In genomic region chr17:24950671-24951070, GRCm38 (mm10) we compare ENCODE assay signal across 20 mouse cellular contexts. TPM values are rescaled to one million over a fixed set of nuclear protein-coding genes. Genes with fewer than 3 reads are reported as not detected.
DNase-seq lines count a peak whose midpoint lies in the region; ATAC-seq lines count a peak whose summit lies in the region.
"Had no signal": no experiment of that assay in that cellular context is flagged by ENCODE, and none has a peak within 500 bp of the region (broad histone marks: within the 10 kb centered on the region; RNA-seq: fewer than 3 reads in every experiment).

No protein-coding gene starts in this region.

- DNase-seq in embryonic facial prominence, embryonic 10.5 days (ENCODE audit: low spot score), result no peak
- DNase-seq in c-Kit-positive CD71-positive TER-119-positive erythroid progenitor cells, embryonic 14.5 days (ENCODE audit: low spot score), result peak; percentile 60
- peak; percentile 33 for DNase-seq in liver, embryonic 13.5 days
- no peak for DNase-seq in hindbrain, embryonic 14.5 days (ENCODE audit: low spot score)
- DNase-seq in gastrocnemius, postnatal 36 days, result no peak
- no peak for DNase-seq in left cerebral cortex, postnatal 4 days
- DNase-seq: adrenal gland, adult 8-10 months; cerebellum, adult 9-10 months; kidney, adult 18-20 months; kidney, postnatal 10 days; lung, embryonic 14.5 days; midbrain, embryonic 14.5 days; spleen, adult 18-20 months; thymus, postnatal 14 days had no signal

- no peak overlapping the region for H3K4me3 ChIP-seq in embryonic facial prominence, embryonic 13.5 days
- no peak overlapping the region for H3K4me3 ChIP-seq in embryonic facial prominence, embryonic 10.5 days
- no peak overlapping the region for H3K4me3 ChIP-seq in liver, embryonic 13.5 days (replicated peaks)
- H3K4me3 ChIP-seq in stomach, embryonic 16.5 days (replicated peaks; ENCODE audit: low read length), result no peak overlapping the region
- H3K4me3 ChIP-seq in hindbrain, embryonic 14.5 days (replicated peaks; ENCODE audit: low read length), result no peak overlapping the region
- H3K4me3 ChIP-seq: hindbrain, embryonic 10.5 days; limb, embryonic 12.5 days had no signal

- no peak overlapping the region for H3K9ac ChIP-seq in embryonic facial prominence, embryonic 13.5 days
- no peak overlapping the region for H3K9ac ChIP-seq in liver, embryonic 13.5 days
- H3K9ac ChIP-seq in stomach, embryonic 16.5 days (ENCODE audit: low read length), result no peak overlapping the region
- H3K9ac ChIP-seq in hindbrain, embryonic 14.5 days, result no peak overlapping the region
- H3K9ac ChIP-seq: limb, embryonic 12.5 days; lung, embryonic 14.5 days had no signal

- no peak overlapping the region for H3K4me2 ChIP-seq in embryonic facial prominence, embryonic 13.5 days
- H3K4me2 ChIP-seq in liver, embryonic 13.5 days, result no peak overlapping the region
- no peak overlapping the region for H3K4me2 ChIP-seq in stomach, embryonic 16.5 days (ENCODE audit: low read depth, low read length)
- no peak overlapping the region for H3K4me2 ChIP-seq in hindbrain, embryonic 14.5 days (replicated peaks)
- H3K4me2 ChIP-seq: heart, embryonic 11.5 days; limb, embryonic 12.5 days; lung, embryonic 14.5 days had no signal

- ATAC-seq in embryonic facial prominence, embryonic 13.5 days (ENCODE audit: insufficient number of reproducible peaks, insufficient read depth, low FRiP score, low TSS enrichment, low read depth), result no peak
- peak; percentile 68 for ATAC-seq in liver, embryonic 13.5 days (ENCODE audit: low read depth)
- no peak for ATAC-seq in stomach, embryonic 16.5 days (ENCODE audit: insufficient read depth, low FRiP score)
- no peak for ATAC-seq in hindbrain, embryonic 14.5 days (ENCODE audit: low FRiP score)
- ATAC-seq: hindbrain, postnatal 0 days had no signal

- H3K36me3 ChIP-seq in embryonic facial prominence, embryonic 13.5 days, result peaks cover 85% of the 10 kb centered on the region
- peaks cover 99% of the 10 kb centered on the region for H3K36me3 ChIP-seq in embryonic facial prominence, embryonic 10.5 days (replicated peaks)
- H3K36me3 ChIP-seq in liver, embryonic 13.5 days, result peaks cover 98% of the 10 kb centered on the region
- peaks cover 4% of the 10 kb centered on the region for H3K36me3 ChIP-seq in stomach, embryonic 16.5 days (ENCODE audit: control insufficient read depth, insufficient read depth, low read length)
- peaks cover 94% of the 10 kb centered on the region for H3K36me3 ChIP-seq in hindbrain, embryonic 14.5 days (replicated peaks; ENCODE audit: control insufficient read depth, insufficient read depth)

- intact Hi-C loops in gastrocnemius, postnatal 36 days (cut with DNase I), result no loop called here
- intact Hi-C loops in left cerebral cortex, postnatal 4 days (cut with DNase I), result no loop called here

- no peaks in the 10 kb centered on the region for H3K9me3 ChIP-seq in embryonic facial prominence, embryonic 13.5 days
- H3K9me3 ChIP-seq in embryonic facial prominence, embryonic 10.5 days, result no peaks in the 10 kb centered on the region
- no peaks in the 10 kb centered on the region for H3K9me3 ChIP-seq in liver, embryonic 13.5 days (replicated peaks)
- H3K9me3 ChIP-seq in stomach, embryonic 16.5 days (replicated peaks; ENCODE audit: control insufficient read depth, low read length), result no peaks in the 10 kb centered on the region
- no peaks in the 10 kb centered on the region for H3K9me3 ChIP-seq in hindbrain, embryonic 14.5 days (ENCODE audit: control insufficient read depth, low read length)
- H3K9me3 ChIP-seq: hindbrain, embryonic 10.5 days; limb, embryonic 12.5 days had no signal

- peaks cover 23% of the 10 kb centered on the region for H3K4me1 ChIP-seq in embryonic facial prominence, embryonic 13.5 days
- no peaks in the 10 kb centered on the region for H3K4me1 ChIP-seq in embryonic facial prominence, embryonic 10.5 days
- peaks cover 53% of the 10 kb centered on the region for H3K4me1 ChIP-seq in liver, embryonic 13.5 days (replicated peaks)
- H3K4me1 ChIP-seq in stomach, embryonic 16.5 days (ENCODE audit: control insufficient read depth, insufficient read depth, low read length), result no peaks in the 10 kb centered on the region; the same call in 1 of the 2 replicates
- no peaks in the 10 kb centered on the region for H3K4me1 ChIP-seq in hindbrain, embryonic 14.5 days (replicated peaks; ENCODE audit: control insufficient read depth, insufficient read depth, low read length)
- H3K4me1 ChIP-seq: hindbrain, embryonic 10.5 days; limb, embryonic 12.5 days had no signal

- H3K27me3 ChIP-seq in embryonic facial prominence, embryonic 13.5 days, result no peaks in the 10 kb centered on the region
- no peaks in the 10 kb centered on the region for H3K27me3 ChIP-seq in embryonic facial prominence, embryonic 10.5 days (replicated peaks; ENCODE audit: low read depth, poor library complexity, severe bottlenecking)
- H3K27me3 ChIP-seq in liver, embryonic 13.5 days, result no peaks in the 10 kb centered on the region
- no peaks in the 10 kb centered on the region for H3K27me3 ChIP-seq in stomach, embryonic 16.5 days (ENCODE audit: control insufficient read depth, insufficient read depth, low read length)
- no peaks in the 10 kb centered on the region for H3K27me3 ChIP-seq in hindbrain, embryonic 14.5 days (ENCODE audit: control insufficient read depth, insufficient read depth, low read length)
- H3K27me3 ChIP-seq: limb, embryonic 12.5 days had no signal

- 77% methylated on average over 2 of the region's 2 CpGs for WGBS in embryonic facial prominence, embryonic 13.5 days
- 88% methylated on average over 2 of the region's 2 CpGs for WGBS in embryonic facial prominence, embryonic 10.5 days
- WGBS in liver, embryonic 13.5 days (ENCODE audit: insufficient replicate concordance), result 62% methylated on average over 2 of the region's 2 CpGs
- WGBS in stomach, embryonic 16.5 days, result 89% methylated on average over 2 of the region's 2 CpGs
- 84% methylated on average over 2 of the region's 2 CpGs for WGBS in hindbrain, embryonic 14.5 days

- peak overlapping the region; percentile 78; the same call in 1 of the 2 replicates for H3K27ac ChIP-seq in embryonic facial prominence, embryonic 13.5 days
- H3K27ac ChIP-seq in embryonic facial prominence, embryonic 10.5 days (replicated peaks), result no peak overlapping the region
- H3K27ac ChIP-seq in liver, embryonic 13.5 days, result no peak overlapping the region
- H3K27ac ChIP-seq in stomach, embryonic 16.5 days (ENCODE audit: low read length), result peak overlapping the region; percentile 36; the same call in 1 of the 2 replicates
- H3K27ac ChIP-seq in hindbrain, embryonic 14.5 days, result no peak overlapping the region
- H3K27ac ChIP-seq: hindbrain, embryonic 10.5 days; hindbrain, postnatal 0 days; limb, embryonic 12.5 days had no signal

RNA-seq across cellular contexts. Expression of gene Jpt2, which starts 9.8 kb away (rescaled TPM):
- 217 and 236 TPM in 2 replicates for polyA plus RNA-seq in embryonic facial prominence, embryonic 13.5 days (2015; fragmentation: Nextera tagmentation; extraction: Ambion mirVana)
- polyA plus RNA-seq in embryonic facial prominence, embryonic 10.5 days (2016; fragmentation: Nextera tagmentation; extraction: Ambion mirVana), result 386 and 400 TPM in 2 replicates
- 75.1 and 86.8 TPM in 2 replicates for polyA plus RNA-seq in liver, embryonic 13.5 days (2015; fragmentation: Nextera tagmentation; extraction: Ambion mirVana)
- polyA plus RNA-seq in stomach, embryonic 16.5 days (2015; fragmentation: Nextera tagmentation; extraction: Ambion mirVana), result 158 and 170 TPM in 2 replicates
- 58.2 and 60.6 TPM in 2 replicates for polyA plus RNA-seq in hindbrain, embryonic 14.5 days (2014; fragmentation: Nextera tagmentation; extraction: Ambion mirVana)
- 1 to 10 TPM; 6.2 to 6.8 TPM for total RNA-seq in gastrocnemius, postnatal 36 days (2021)
- total RNA-seq in left cerebral cortex, postnatal 4 days (2021), result 10 to 100 TPM; 31.5 to 37.2 TPM

RNA-seq across cellular contexts. Expression of gene Mapk8ip3, which starts 13.9 kb away (rescaled TPM):
- 41.6 and 43.0 TPM in 2 replicates for polyA plus RNA-seq in embryonic facial prominence, embryonic 13.5 days (2015; fragmentation: Nextera tagmentation; extraction: Ambion mirVana)
- 40.8 and 40.9 TPM in 2 replicates for polyA plus RNA-seq in embryonic facial prominence, embryonic 10.5 days (2016; fragmentation: Nextera tagmentation; extraction: Ambion mirVana)
- polyA plus RNA-seq in liver, embryonic 13.5 days (2015; fragmentation: Nextera tagmentation; extraction: Ambion mirVana), result 7.6 and 8.6 TPM in 2 replicates
- 32.8 and 33.4 TPM in 2 replicates for polyA plus RNA-seq in stomach, embryonic 16.5 days (2015; fragmentation: Nextera tagmentation; extraction: Ambion mirVana)
- polyA plus RNA-seq in hindbrain, embryonic 14.5 days (2014; fragmentation: Nextera tagmentation; extraction: Ambion mirVana), result 86.0 and 90.1 TPM in 2 replicates
- total RNA-seq in gastrocnemius, postnatal 36 days (2021), result 10 to 100 TPM; 16.2 to 24.4 TPM
- 100 to 1,000 TPM; 255 to 270 TPM for total RNA-seq in left cerebral cortex, postnatal 4 days (2021)

RNA-seq across cellular contexts. Expression of gene Nme3, which starts 54.4 kb away (rescaled TPM):
- 48.9 and 58.2 TPM in 2 replicates for polyA plus RNA-seq in embryonic facial prominence, embryonic 13.5 days (2015; fragmentation: Nextera tagmentation; extraction: Ambion mirVana)
- 47.3 and 50.1 TPM in 2 replicates for polyA plus RNA-seq in embryonic facial prominence, embryonic 10.5 days (2016; fragmentation: Nextera tagmentation; extraction: Ambion mirVana)
- polyA plus RNA-seq in liver, embryonic 13.5 days (2015; fragmentation: Nextera tagmentation; extraction: Ambion mirVana), result 65.6 and 66.8 TPM in 2 replicates
- 63.1 and 64.8 TPM in 2 replicates for polyA plus RNA-seq in stomach, embryonic 16.5 days (2015; fragmentation: Nextera tagmentation; extraction: Ambion mirVana)
- polyA plus RNA-seq in hindbrain, embryonic 14.5 days (2014; fragmentation: Nextera tagmentation; extraction: Ambion mirVana), result 85.6 and 95.8 TPM in 2 replicates
- 10 to 100 TPM; 10.3 to 11.7 TPM for total RNA-seq in gastrocnemius, postnatal 36 days (2021)
- total RNA-seq in left cerebral cortex, postnatal 4 days (2021), result 10 to 100 TPM; 38.7 to 43.0 TPM

RNA-seq across cellular contexts. Expression of gene Mrps34, which starts 55.8 kb away (rescaled TPM):
- 86.1 and 93.0 TPM in 2 replicates for polyA plus RNA-seq in embryonic facial prominence, embryonic 13.5 days (2015; fragmentation: Nextera tagmentation; extraction: Ambion mirVana)
- polyA plus RNA-seq in embryonic facial prominence, embryonic 10.5 days (2016; fragmentation: Nextera tagmentation; extraction: Ambion mirVana), result 102 and 105 TPM in 2 replicates
- 84.2 TPM in 2 replicates for polyA plus RNA-seq in liver, embryonic 13.5 days (2015; fragmentation: Nextera tagmentation; extraction: Ambion mirVana)
- 91.2 and 96.2 TPM in 2 replicates for polyA plus RNA-seq in stomach, embryonic 16.5 days (2015; fragmentation: Nextera tagmentation; extraction: Ambion mirVana)
- 72.9 and 82.6 TPM in 2 replicates for polyA plus RNA-seq in hindbrain, embryonic 14.5 days (2014; fragmentation: Nextera tagmentation; extraction: Ambion mirVana)
- 10 to 100 TPM; 84.6 to 90.2 TPM for total RNA-seq in gastrocnemius, postnatal 36 days (2021)
- 10 to 100 TPM; 48.9 to 50.0 TPM for total RNA-seq in left cerebral cortex, postnatal 4 days (2021)

RNA-seq across cellular contexts. Expression of gene Eme2, which starts 55.8 kb away (rescaled TPM):
- polyA plus RNA-seq in embryonic facial prominence, embryonic 13.5 days (2015; fragmentation: Nextera tagmentation; extraction: Ambion mirVana), result 31.9 and 34.4 TPM in 2 replicates
- 30.6 and 33.6 TPM in 2 replicates for polyA plus RNA-seq in embryonic facial prominence, embryonic 10.5 days (2016; fragmentation: Nextera tagmentation; extraction: Ambion mirVana)
- polyA plus RNA-seq in liver, embryonic 13.5 days (2015; fragmentation: Nextera tagmentation; extraction: Ambion mirVana), result 13.8 and 14.6 TPM in 2 replicates
- 32.3 and 33.5 TPM in 2 replicates for polyA plus RNA-seq in stomach, embryonic 16.5 days (2015; fragmentation: Nextera tagmentation; extraction: Ambion mirVana)
- polyA plus RNA-seq in hindbrain, embryonic 14.5 days (2014; fragmentation: Nextera tagmentation; extraction: Ambion mirVana), result 22.7 and 23.7 TPM in 2 replicates
- total RNA-seq in gastrocnemius, postnatal 36 days (2021), result 10 to 100 TPM in 1 of 2 experiments, 1 to 10 TPM in 1; 9.3 to 10.2 TPM
- total RNA-seq in left cerebral cortex, postnatal 4 days (2021), result 10 to 100 TPM; 36.2 to 36.4 TPM

Comparison
In these comparisons a context has a peak if more than half of its experiments do, and no peak if none do; other contexts are left out.
1. H3K27ac ChIP-seq: peak in embryonic facial prominence, embryonic 13.5 days (single experiment) and stomach, embryonic 16.5 days (single experiment); none in embryonic facial prominence, embryonic 10.5 days (single experiment), liver, embryonic 13.5 days (single experiment) and hindbrain, embryonic 14.5 days (single experiment).
2. DNase-seq: peak in c-Kit-positive CD71-positive TER-119-positive erythroid progenitor cells, embryonic 14.5 days (single experiment) and liver, embryonic 13.5 days (single experiment); none in embryonic facial prominence, embryonic 10.5 days (single experiment), hindbrain, embryonic 14.5 days (single experiment), gastrocnemius, postnatal 36 days (0 of 2) and left cerebral cortex, postnatal 4 days (single experiment).